Mouse (Mus musculus): ENCODE measurements around the gene 2900026A02Rik. TPM values are rescaled to one million over a fixed set of nuclear protein-coding genes. Genes with fewer than 3 reads are reported as not detected.
"Not testable (repeated sequence)": the region's sequence is repeated elsewhere in the genome, so short reads cannot be mapped to it uniquely, and the experiment has no call there.

The 2900026A02Rik gene
- total and polyA plus RNA-seq, 3 experiments: not detected

DNA sequence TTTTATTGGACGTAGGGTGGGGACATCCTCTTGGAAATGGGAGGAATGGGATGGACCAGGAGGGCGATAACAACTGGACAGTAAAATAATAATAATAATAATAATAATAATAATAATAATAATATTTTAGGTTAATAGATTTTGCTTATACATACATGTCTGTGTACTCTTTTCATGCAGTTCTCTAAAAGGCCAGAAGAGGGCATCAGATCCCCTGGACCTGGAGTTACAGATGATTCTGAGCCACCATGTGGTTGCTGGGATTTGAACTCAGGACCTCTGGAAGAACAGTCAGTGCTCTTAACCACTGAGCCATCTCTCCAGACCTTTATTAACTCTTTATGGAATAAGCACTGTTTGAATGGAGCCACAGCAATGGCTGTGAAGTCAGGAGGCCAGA, 111.4 kb downstream of the 2900026A02Rik start:
- not testable (repeated sequence) for H3K27me3 ChIP-seq (ENCODE audit: control insufficient read depth in 1 of 2, insufficient read depth in 2 of 2, low read length in 2 of 2); DNase-seq (ENCODE audit: low read depth, low spot score); H3K79me2 ChIP-seq (ENCODE audit: control insufficient read depth, insufficient read depth, low read length, poor library complexity); H3K4me1 ChIP-seq (ENCODE audit: control insufficient read depth in 1 of 2, insufficient read depth in 2 of 2, low read length in 2 of 2); H3K27ac ChIP-seq (ENCODE audit: control insufficient read depth, low read depth, low read length); H3K36me3 ChIP-seq (ENCODE audit: control insufficient read depth in 1 of 2, insufficient read depth in 2 of 2, low read length in 2 of 2); H3K9ac ChIP-seq (ENCODE audit: control insufficient read depth, low read depth, low read length, poor library complexity, severe bottlenecking); H3K9me3 ChIP-seq (replicated peaks; ENCODE audit: insufficient read depth, low read length); H3K4me3 ChIP-seq (ENCODE audit: control insufficient read depth in 1 of 2, insufficient read depth in 1 of 2, low read depth in 2 of 2, low read length in 2 of 2)
- peak in 1 of 3 experiments; percentile 2; a peak in 1 of 6 replicates for TF ChIP-seq CTCF (IDR thresholded peaks at IDR 0.05 in 2 of 3, conservative IDR thresholded peaks at IDR 0.05 in 1 of 3; ENCODE audit: control insufficient read depth in 1 of 3, insufficient read depth in 1 of 3, low read depth in 2 of 3, low read length in 3 of 3, poor library complexity in 1 of 3, severe bottlenecking in 1 of 3)

DNA sequence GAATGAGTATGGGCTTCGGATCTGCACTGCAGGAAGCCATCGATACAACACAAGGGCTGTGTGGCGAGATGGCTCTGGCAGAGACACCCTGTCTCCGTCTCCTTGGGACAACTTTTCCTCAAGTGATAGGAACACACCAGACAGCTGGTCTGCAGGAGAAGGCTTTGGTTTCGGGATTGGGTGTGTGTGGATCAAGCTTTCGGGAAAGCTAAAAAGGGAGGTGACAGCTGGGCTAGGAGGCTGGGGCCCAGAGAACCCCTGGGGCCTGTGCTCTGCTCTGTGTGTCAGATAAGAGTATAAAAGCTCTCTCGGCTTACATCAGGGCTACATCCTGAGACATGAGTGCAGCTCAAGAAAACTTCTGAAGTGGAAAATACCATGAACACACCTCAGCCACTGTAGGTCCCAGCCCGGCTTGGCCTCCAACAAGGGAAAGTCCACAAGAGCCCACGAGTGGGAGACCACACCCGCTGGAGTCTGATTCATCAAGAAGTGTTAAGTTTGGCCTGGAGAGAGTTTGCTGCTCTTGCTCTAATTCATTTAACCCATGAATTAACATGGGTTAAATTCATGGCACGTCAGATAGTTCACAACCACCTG, 112.8 kb downstream of the 2900026A02Rik start:
- Histone ChIP-seq H3K79me2 (ENCODE audit: control insufficient read depth, insufficient read depth, low read length, poor library complexity) (no peaks in the 10 kb centered on the region), H3K9ac (ENCODE audit: control insufficient read depth, low read depth, low read length, poor library complexity, severe bottlenecking) (no peak overlapping the region), H3K4me3 (ENCODE audit: control insufficient read depth in 1 of 2, insufficient read depth in 1 of 2, low read depth in 2 of 2, low read length in 2 of 2) (no peak overlapping the region), H3K4me1 (ENCODE audit: control insufficient read depth in 1 of 2, insufficient read depth in 2 of 2, low read length in 2 of 2) (no peaks in the 10 kb centered on the region), H3K9me3 (replicated peaks; ENCODE audit: insufficient read depth, low read length) (no peaks in the 10 kb centered on the region), H3K27me3 (ENCODE audit: control insufficient read depth in 1 of 2, insufficient read depth in 2 of 2, low read length in 2 of 2) (no peaks in the 10 kb centered on the region), H3K27ac (ENCODE audit: control insufficient read depth, low read depth, low read length) (no peak overlapping the region), H3K36me3 (ENCODE audit: control insufficient read depth in 1 of 2, insufficient read depth in 2 of 2, low read length in 2 of 2) (no peaks in the 10 kb centered on the region)
- TF ChIP-seq JUND (IDR thresholded peaks at IDR 0.05; ENCODE audit: low read depth, low read length) (no peak), USF2 (IDR thresholded peaks at IDR 0.05; ENCODE audit: borderline replicate concordance in 1 of 2, insufficient read depth in 1 of 2, low read depth in 1 of 2, low read length in 2 of 2) (no peak), NRF1 (IDR thresholded peaks at IDR 0.05; ENCODE audit: insufficient read depth, low read depth, low read length, poor library complexity, severe bottlenecking) (no peak), ZC3H11A (IDR thresholded peaks at IDR 0.05; ENCODE audit: low read depth, low read length) (no peak), MYB (IDR thresholded peaks at IDR 0.05; ENCODE audit: low read depth, low read length) (no peak), EP300 (IDR thresholded peaks at IDR 0.05; ENCODE audit: low read depth in 1 of 2, low read length in 2 of 2) (no peak), CHD1 (IDR thresholded peaks at IDR 0.05; ENCODE audit: low read depth, low read length) (no peak), SMC3 (IDR thresholded peaks at IDR 0.05; ENCODE audit: low read depth, low read length) (no peak)
- no peak for DNase-seq (ENCODE audit: low read depth, low spot score)

DNA sequence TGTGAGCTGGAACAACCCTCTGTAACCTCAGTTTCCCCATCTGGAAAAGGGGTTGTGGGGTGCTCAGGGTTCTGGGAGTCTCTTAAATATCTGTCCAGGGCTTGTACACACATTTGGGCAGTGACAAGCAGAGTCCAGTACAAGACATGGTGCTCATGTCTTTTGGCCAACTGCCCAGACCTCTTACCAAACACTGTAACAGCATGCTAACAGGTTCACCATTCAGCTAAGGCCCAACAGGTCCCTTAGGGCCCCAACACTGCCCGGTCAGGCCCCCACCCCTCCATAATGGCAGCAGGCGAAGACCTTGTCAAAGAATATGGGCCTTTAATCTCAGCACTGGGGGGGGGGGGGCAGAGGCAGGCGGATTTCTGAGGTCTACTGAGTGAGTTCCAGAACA, 113.3 kb downstream of the 2900026A02Rik start:
- Histone ChIP-seq H3K4me1 (ENCODE audit: control insufficient read depth in 1 of 2, insufficient read depth in 2 of 2, low read length in 2 of 2) (no peaks in the 10 kb centered on the region), H3K27ac (ENCODE audit: control insufficient read depth, low read depth, low read length) (no peak overlapping the region), H3K9ac (ENCODE audit: control insufficient read depth, low read depth, low read length, poor library complexity, severe bottlenecking) (no peak overlapping the region)

More for the DNA sequence above, 113.3 kb downstream of the 2900026A02Rik start:
- Histone ChIP-seq H3K9me3 (replicated peaks; ENCODE audit: insufficient read depth, low read length) (no peaks in the 10 kb centered on the region), H3K4me3 (ENCODE audit: control insufficient read depth in 1 of 2, insufficient read depth in 1 of 2, low read depth in 2 of 2, low read length in 2 of 2) (no peak overlapping the region), H3K27me3 (ENCODE audit: control insufficient read depth in 1 of 2, insufficient read depth in 2 of 2, low read length in 2 of 2) (no peaks in the 10 kb centered on the region), H3K79me2 (ENCODE audit: control insufficient read depth, insufficient read depth, low read length, poor library complexity) (no peaks in the 10 kb centered on the region), H3K36me3 (ENCODE audit: control insufficient read depth in 1 of 2, insufficient read depth in 2 of 2, low read length in 2 of 2) (no peaks in the 10 kb centered on the region)
- DNase-seq (ENCODE audit: low read depth, low spot score): no peak
- TF ChIP-seq RAD21 (IDR thresholded peaks at IDR 0.05; ENCODE audit: low read depth, low read length): no peak
- no peak for TF ChIP-seq ETS1 (IDR thresholded peaks at IDR 0.05; ENCODE audit: low read depth, low read length)
- no peak for TF ChIP-seq UBTF (IDR thresholded peaks at IDR 0.05; ENCODE audit: borderline replicate concordance, insufficient read depth, low read depth, low read length)
- TF ChIP-seq USF1 (IDR thresholded peaks at IDR 0.05; ENCODE audit: low read depth, low read length): no peak
- no peak for TF ChIP-seq MAX (IDR thresholded peaks at IDR 0.05; ENCODE audit: low read length)
- no peak for TF ChIP-seq KAT2A (conservative IDR thresholded peaks at IDR 0.05; ENCODE audit: low read depth, low read length)
- TF ChIP-seq TBP (IDR thresholded peaks at IDR 0.05; ENCODE audit: low read depth, low read length): no peak
- no peak for TF ChIP-seq MAFK (IDR thresholded peaks at IDR 0.05; ENCODE audit: borderline replicate concordance, low read depth, low read length)
- no peak for TF ChIP-seq GABPA (IDR thresholded peaks at IDR 0.05; ENCODE audit: low read depth, low read length)
- TF ChIP-seq MYB (IDR thresholded peaks at IDR 0.05; ENCODE audit: low read depth, low read length): no peak
- no peak for TF ChIP-seq MAZ (IDR thresholded peaks at IDR 0.05; ENCODE audit: low read depth, low read length)
- TF ChIP-seq POLR2A (IDR thresholded peaks at IDR 0.05; ENCODE audit: control insufficient read depth in 1 of 2, insufficient read depth in 1 of 2, low read depth in 1 of 2, low read length in 2 of 2, poor library complexity in 1 of 2): no peak
